Mouse (Mus musculus) liver, postnatal 0 days (tissue): ENCODE data around the gene Rdh7.
"Not testable (repeated sequence)": the region's sequence is repeated elsewhere in the genome, so short reads cannot be mapped to it uniquely, and the experiment has no call there.

ENCODE experiments used
- CTCF ChIP-seq: sonication (generic); IDR thresholded peaks from 2 replicates; pipeline ENCODE4 v1.5.1; 2016; ENCODE audit warnings: antibody characterized with exemption, low read depth
- EP300 ChIP-seq: IDR thresholded peaks from 2 replicates; pipeline ENCODE4 v1.6.1; 2016; ENCODE audit warnings: antibody characterized with exemption, low read depth, mild to moderate bottlenecking

DNA sequence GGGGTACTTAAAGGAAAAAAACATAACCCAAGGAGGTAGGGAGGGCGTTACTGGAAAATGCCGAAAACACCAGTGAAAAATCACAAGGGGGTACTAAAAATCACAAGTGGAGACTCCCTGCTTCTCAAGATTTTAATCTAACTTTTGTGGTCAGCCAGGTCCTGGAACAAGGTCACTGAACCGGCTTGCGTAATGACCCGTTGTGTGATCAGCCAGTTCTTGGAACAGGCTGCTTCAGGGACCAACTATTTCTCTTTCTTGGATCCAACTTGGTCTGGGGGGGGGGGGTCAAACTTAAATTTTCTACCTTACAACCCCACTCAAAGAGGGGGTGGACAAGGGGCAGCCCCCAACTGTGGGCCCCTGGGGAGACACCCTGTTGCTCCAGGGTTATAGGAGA, 50.8 kb downstream of the Rdh7 start:
- not testable (repeated sequence) for TF ChIP-seq CTCF, EP300
